Mouse (Mus musculus) cerebellum, adult 2 months (tissue): ENCODE data around the gene Cwc25. TPM values are rescaled to one million over a fixed set of nuclear protein-coding genes. Genes with fewer than 3 reads are reported as not detected.
A peak's percentile ranks its signal among the peaks of the same experiment; 100 is the strongest.

ENCODE experiments used
- DNase-seq, 2 experiments: peaks; one replicate each; pipeline ENCODE4 v3.0.0; 2021
- H3K27ac ChIP-seq: fragments of 200-500 bp; 2 replicates; pipeline ENCODE4 v1.5.1; 2012; ENCODE audit warnings: low read length, control low read depth, inconsistent platforms; ENCODE audit not compliant: insufficient read depth
- H3K27me3 ChIP-seq: fragments of 200-500 bp; 2 replicates; pipeline ENCODE4 v1.6.1; 2012; ENCODE audit warnings: inconsistent platforms, mild to moderate bottlenecking, low read length, moderate library complexity; ENCODE audit not compliant: control insufficient read depth, insufficient read depth
- H3K4me1 ChIP-seq: fragments of 200-500 bp; 2 replicates; pipeline ENCODE4 v1.6.1; 2011; ENCODE audit warnings: low read length; ENCODE audit not compliant: control insufficient read depth, insufficient read depth
- H3K4me3 ChIP-seq: fragments of 200-500 bp; replicated peaks from 2 replicates; pipeline ENCODE3; 2011; ENCODE audit warnings: mild to moderate bottlenecking, low read depth, low read length, control low read depth; ENCODE audit not compliant: insufficient read depth
- CTCF ChIP-seq: fragments of 200-500 bp; IDR thresholded peaks from 2 replicates; pipeline ENCODE4 v1.5.1; 2011; ENCODE audit warnings: low read depth, mild to moderate bottlenecking, control low read depth, low read length, moderate library complexity, borderline replicate concordance; ENCODE audit not compliant: insufficient read depth
- POLR2A ChIP-seq: fragments of 200-500 bp; IDR thresholded peaks from 2 replicates; pipeline ENCODE4 v1.6.1; 2011; ENCODE audit warnings: low read length, control low read depth, borderline replicate concordance; ENCODE audit not compliant: insufficient read depth
- WGBS: fragments of 180-500 bp; shearing (Covaris S2); methylation state at CpG from one replicate; pipeline ENCODE4 v1.1.7; 2018; 5-methylcytosine and 5-hydroxymethylcytosine counted together
- polyA plus RNA-seq: library from polyadenylated mRNA; depleted of rRNA; stranded (reverse); fragments of >200 nt; gene quantifications from 2 replicates; pipeline ENCODE4 v1.2.3, GENCODE M21; 2012

The Cwc25 gene
- polyA plus RNA-seq, 1 experiment: 17.7 TPM

GRCm38 (mm10) chr11:97789727-97790126 lies 23.4 kb upstream of the Cwc25 start:
- Histone ChIP-seq H3K4me1 (no peaks in the 10 kb centered on the region), H3K27ac (no peak overlapping the region), H3K4me3 (no peak overlapping the region), H3K27me3 (no peaks in the 10 kb centered on the region)
- DNase-seq: no peak
- TF ChIP-seq CTCF: no peak
- WGBS: 86% methylated on average over 5 of the region's 5 CpGs

DNA sequence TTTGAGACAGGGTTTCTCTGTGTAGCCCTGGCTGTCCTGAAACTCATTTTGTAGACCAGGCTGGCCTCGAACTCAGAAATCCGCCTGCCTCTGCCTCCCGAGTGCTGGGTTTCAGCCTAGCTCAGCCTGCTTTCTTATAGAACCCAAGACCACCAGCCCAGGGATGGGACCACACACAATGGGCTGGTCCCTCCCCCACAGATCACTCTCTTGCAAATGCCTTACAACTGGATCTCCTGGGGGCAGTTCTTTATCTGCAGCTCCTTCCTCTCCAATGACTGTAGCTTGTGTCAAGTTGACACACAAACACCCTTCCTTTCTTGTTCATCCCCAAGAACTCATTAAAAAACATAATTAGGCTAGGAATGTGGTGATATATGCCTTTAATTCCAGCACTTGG lies 21.6 kb upstream of the Cwc25 start:
- DNase-seq: no peak
- TF ChIP-seq CTCF (no peak), POLR2A (no peak)
- Histone ChIP-seq H3K27me3 (no peaks in the 10 kb centered on the region), H3K27ac (no peak overlapping the region), H3K4me1 (no peaks in the 10 kb centered on the region), H3K4me3 (no peak overlapping the region)
- 89% methylated on average over 3 of the region's 3 CpGs for WGBS

DNA sequence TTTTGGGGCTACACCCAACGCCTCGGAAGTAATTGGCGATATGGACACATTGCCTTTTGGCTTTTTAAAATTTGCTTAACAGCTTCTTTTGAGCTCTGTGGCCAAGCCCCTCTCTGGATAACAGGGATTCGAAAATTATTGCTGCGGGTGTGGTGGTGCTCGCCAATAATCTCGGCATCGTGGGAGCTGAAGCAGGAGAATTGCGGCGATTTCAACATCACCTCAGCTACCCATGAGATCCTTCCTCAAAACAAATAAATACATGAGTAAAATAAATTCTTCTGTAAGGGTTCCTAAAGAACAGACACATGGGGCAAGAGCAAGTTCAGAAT lies 16.2 kb upstream of the Cwc25 start:
- no peak for TF ChIP-seq CTCF
- TF ChIP-seq POLR2A: no peak
- H3K27me3 ChIP-seq: no peaks in the 10 kb centered on the region
- peak overlapping the region; percentile 46; the same call in 1 of the 2 replicates for H3K27ac ChIP-seq
- peak overlapping the region; percentile 69 for H3K4me3 ChIP-seq
- WGBS: under 1% methylated on average over 10 of the region's 10 CpGs
- DNase-seq: no peak
- no peaks in the 10 kb centered on the region for H3K4me1 ChIP-seq

GRCm38 (mm10) chr11:97781832-97782563 lies 15.6 kb upstream of the Cwc25 start, which contains the start of gene Rpl23:
Rpl23 (minus strand) TSS chr11:97782437.
- peak; percentile 99 for DNase-seq
- Histone ChIP-seq H3K4me3 (peak within 1 kb of the TSS; percentile 69), H3K4me1 (no peaks in the 10 kb centered on the region), H3K27ac (peak within 1 kb of the TSS; percentile 56), H3K27me3 (no peaks in the 10 kb centered on the region)
- TF ChIP-seq POLR2A (peak; percentile 99; the same call in 1 of the 2 replicates), CTCF (no peak)
- WGBS: under 1% methylated on average over 67 of the region's 67 CpGs

GRCm38 (mm10) chr11:97781478-97781831 lies 15.1 kb upstream of the Cwc25 start:
- Histone ChIP-seq H3K27me3 (no peaks in the 10 kb centered on the region), H3K4me3 (peak overlapping the region; percentile 69), H3K4me1 (no peaks in the 10 kb centered on the region), H3K27ac (no peak overlapping the region)
- TF ChIP-seq POLR2A (no peak), CTCF (no peak)
- WGBS: 2% methylated on average over 11 of the region's 11 CpGs
- DNase-seq: no peak

DNA sequence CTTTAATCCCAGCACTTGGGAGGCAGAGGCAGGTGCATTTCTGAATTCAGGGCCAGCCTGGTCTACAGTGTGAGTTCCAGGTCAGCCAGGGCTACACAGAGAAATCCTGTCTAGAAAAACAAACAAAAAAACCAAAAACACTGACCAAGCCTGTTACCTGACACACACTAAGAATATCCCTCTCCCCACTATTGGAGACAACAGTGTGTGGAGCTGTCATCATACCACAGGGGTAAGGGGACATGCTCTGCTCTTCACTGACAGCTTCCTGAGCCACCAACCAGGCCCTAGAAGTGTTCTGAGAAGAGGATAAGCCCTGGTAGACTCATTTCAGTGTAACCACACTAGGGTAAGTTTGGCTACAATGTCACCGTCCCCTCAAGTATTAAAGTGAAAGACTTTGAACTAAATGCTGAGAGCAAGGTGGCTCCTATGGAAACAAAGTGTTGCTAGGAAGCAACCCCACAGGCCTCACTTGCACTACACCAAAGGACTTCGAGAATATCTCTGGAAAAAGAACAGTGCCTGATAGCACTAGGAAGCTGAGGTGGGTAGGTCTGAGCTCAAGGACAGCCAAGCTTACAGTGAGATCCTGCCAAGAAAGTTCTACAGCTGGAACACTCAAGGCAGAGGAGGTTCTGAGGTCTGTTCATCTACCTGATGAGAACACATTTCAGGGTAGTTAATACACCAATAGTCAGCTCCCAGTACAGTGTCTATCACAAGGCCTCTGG lies 13.8 kb upstream of the Cwc25 start:
- WGBS: 61% methylated on average over 2 of the region's 2 CpGs
- H3K4me1 ChIP-seq: no peaks in the 10 kb centered on the region
- DNase-seq: no peak
- TF ChIP-seq POLR2A (no peak), CTCF (no peak)
- no peaks in the 10 kb centered on the region for H3K27me3 ChIP-seq
- H3K27ac ChIP-seq: no peak overlapping the region
- no peak overlapping the region for H3K4me3 ChIP-seq

- 95% methylated on average over 1 of the region's 1 CpGs for WGBS
- Histone ChIP-seq H3K4me1 (no peaks in the 10 kb centered on the region), H3K4me3 (no peak overlapping the region), H3K27me3 (no peaks in the 10 kb centered on the region), H3K27ac (no peak overlapping the region)
- no peak for DNase-seq
- TF ChIP-seq CTCF (no peak), POLR2A (no peak)
Measured at GRCm38 (mm10) chr11:97778918-97779317, 12.6 kb upstream of the Cwc25 start.

- no peak for DNase-seq
- H3K4me3 ChIP-seq: no peak overlapping the region
- WGBS: 46% methylated on average over 2 of the region's 2 CpGs
- no peak overlapping the region for H3K27ac ChIP-seq
- no peak for TF ChIP-seq CTCF
- TF ChIP-seq POLR2A: no peak
- H3K27me3 ChIP-seq: no peaks in the 10 kb centered on the region
- no peaks in the 10 kb centered on the region for H3K4me1 ChIP-seq
Measured at GRCm38 (mm10) chr11:97777129-97777529, 10.8 kb upstream of the Cwc25 start.
